Mouse (Mus musculus): ENCODE results near the gene Sat1. TPM values are rescaled to one million over a fixed set of nuclear protein-coding genes. Genes with fewer than 3 reads are reported as not detected.

Sat1 gene
- total and polyA plus RNA-seq, 2 experiments: 21.9 to 113 TPM

- H3K27me3 ChIP-seq (ENCODE audit: control insufficient read depth, insufficient read depth, low read length): no peaks in the 10 kb centered on the region
- no peak overlapping the region for H3K9ac ChIP-seq (ENCODE audit: low read depth, low read length)
- no peak overlapping the region for H3K27ac ChIP-seq (replicated peaks; ENCODE audit: insufficient read depth, low read depth, low read length)
- H3K36me3 ChIP-seq (ENCODE audit: control insufficient read depth, insufficient read depth, low read length): no peaks in the 10 kb centered on the region
- H3K4me3 ChIP-seq (ENCODE audit: insufficient read depth, low read depth, low read length): no peak overlapping the region
- no peak for TF ChIP-seq POLR2A (IDR thresholded peaks at IDR 0.05; ENCODE audit: extremely low read depth, insufficient read depth, low read length)
- no peak for TF ChIP-seq CTCF (IDR thresholded peaks at IDR 0.05; ENCODE audit: low read depth, low read length)
- no peaks in the 10 kb centered on the region for H3K79me2 ChIP-seq (ENCODE audit: control insufficient read depth, insufficient read depth, low read length)
- no peak for DNase-seq (ENCODE audit: extremely low read depth, low read depth, low spot score)
- no peaks in the 10 kb centered on the region for H3K4me1 ChIP-seq (ENCODE audit: control insufficient read depth, insufficient read depth, low read length)
- WGBS: 36% methylated on average over 4 of the region's 4 CpGs
These were observed 40.7 kb downstream of the Sat1 start for GRCm38 (mm10) chrX:155175568-155175967.

GRCm38 (mm10) chrX:155172310-155172709 is 43.9 kb downstream of the Sat1 start:
- peak; percentile 28 for DNase-seq (ENCODE audit: extremely low read depth, low read depth, low spot score)
- Histone ChIP-seq H3K79me2 (ENCODE audit: control insufficient read depth, insufficient read depth, low read length) (no peaks in the 10 kb centered on the region), H3K27me3 (ENCODE audit: control insufficient read depth, insufficient read depth, low read length) (no peaks in the 10 kb centered on the region), H3K4me1 (ENCODE audit: control insufficient read depth, insufficient read depth, low read length) (no peaks in the 10 kb centered on the region), H3K4me3 (ENCODE audit: insufficient read depth, low read depth, low read length) (no peak overlapping the region), H3K9ac (ENCODE audit: low read depth, low read length) (no peak overlapping the region), H3K36me3 (ENCODE audit: control insufficient read depth, insufficient read depth, low read length) (no peaks in the 10 kb centered on the region), H3K27ac (replicated peaks; ENCODE audit: insufficient read depth, low read depth, low read length) (no peak overlapping the region)
- no peak for TF ChIP-seq POLR2A (IDR thresholded peaks at IDR 0.05; ENCODE audit: extremely low read depth, insufficient read depth, low read length)
- no peak for TF ChIP-seq CTCF (IDR thresholded peaks at IDR 0.05; ENCODE audit: low read depth, low read length)

- TF ChIP-seq POLR2A (IDR thresholded peaks at IDR 0.05; ENCODE audit: extremely low read depth, insufficient read depth, low read length) (no peak), CTCF (IDR thresholded peaks at IDR 0.05; ENCODE audit: low read depth, low read length) (no peak)
- no peaks in the 10 kb centered on the region for H3K27me3 ChIP-seq (ENCODE audit: control insufficient read depth, insufficient read depth, low read length)
- no peaks in the 10 kb centered on the region for H3K4me1 ChIP-seq (ENCODE audit: control insufficient read depth, insufficient read depth, low read length)
- no peak for DNase-seq (ENCODE audit: extremely low read depth, low read depth, low spot score)
- H3K4me3 ChIP-seq (ENCODE audit: insufficient read depth, low read depth, low read length): no peak overlapping the region
- H3K36me3 ChIP-seq (ENCODE audit: control insufficient read depth, insufficient read depth, low read length): no peaks in the 10 kb centered on the region
- no peak overlapping the region for H3K27ac ChIP-seq (replicated peaks; ENCODE audit: insufficient read depth, low read depth, low read length)
- no peak overlapping the region for H3K9ac ChIP-seq (ENCODE audit: low read depth, low read length)
- no peaks in the 10 kb centered on the region for H3K79me2 ChIP-seq (ENCODE audit: control insufficient read depth, insufficient read depth, low read length)
- 23% methylated on average over 1 of the region's 1 CpGs for WGBS
These were observed 44.5 kb downstream of the Sat1 start for GRCm38 (mm10) chrX:155171754-155172153.

- TF ChIP-seq CTCF (IDR thresholded peaks at IDR 0.05; ENCODE audit: low read depth, low read length) (no peak), POLR2A (IDR thresholded peaks at IDR 0.05; ENCODE audit: extremely low read depth, insufficient read depth, low read length) (no peak)
- H3K79me2 ChIP-seq (ENCODE audit: control insufficient read depth, insufficient read depth, low read length): no peaks in the 10 kb centered on the region
- H3K4me3 ChIP-seq (ENCODE audit: insufficient read depth, low read depth, low read length): no peak overlapping the region
- peak; percentile 28 for DNase-seq (ENCODE audit: extremely low read depth, low read depth, low spot score)
- H3K27ac ChIP-seq (replicated peaks; ENCODE audit: insufficient read depth, low read depth, low read length): no peak overlapping the region
- no peaks in the 10 kb centered on the region for H3K36me3 ChIP-seq (ENCODE audit: control insufficient read depth, insufficient read depth, low read length)
- WGBS: 77% methylated on average over 8 of the region's 8 CpGs
- no peaks in the 10 kb centered on the region for H3K4me1 ChIP-seq (ENCODE audit: control insufficient read depth, insufficient read depth, low read length)
- H3K27me3 ChIP-seq (ENCODE audit: control insufficient read depth, insufficient read depth, low read length): no peaks in the 10 kb centered on the region
- no peak overlapping the region for H3K9ac ChIP-seq (ENCODE audit: low read depth, low read length)
These were observed 46.4 kb downstream of the Sat1 start for GRCm38 (mm10) chrX:155169886-155170285.

GRCm38 (mm10) chrX:155167667-155168066 is 48.6 kb downstream of the Sat1 start:
- no peaks in the 10 kb centered on the region for H3K36me3 ChIP-seq (ENCODE audit: control insufficient read depth, insufficient read depth, low read length)
- DNase-seq (ENCODE audit: extremely low read depth, low read depth, low spot score): no peak
- TF ChIP-seq CTCF (IDR thresholded peaks at IDR 0.05; ENCODE audit: low read depth, low read length) (no peak), POLR2A (IDR thresholded peaks at IDR 0.05; ENCODE audit: extremely low read depth, insufficient read depth, low read length) (no peak)
- 100% methylated on average over 3 of the region's 3 CpGs for WGBS
- H3K27me3 ChIP-seq (ENCODE audit: control insufficient read depth, insufficient read depth, low read length): no peaks in the 10 kb centered on the region
- H3K79me2 ChIP-seq (ENCODE audit: control insufficient read depth, insufficient read depth, low read length): no peaks in the 10 kb centered on the region
- H3K9ac ChIP-seq (ENCODE audit: low read depth, low read length): no peak overlapping the region
- H3K27ac ChIP-seq (replicated peaks; ENCODE audit: insufficient read depth, low read depth, low read length): no peak overlapping the region
- no peak overlapping the region for H3K4me3 ChIP-seq (ENCODE audit: insufficient read depth, low read depth, low read length)
- H3K4me1 ChIP-seq (ENCODE audit: control insufficient read depth, insufficient read depth, low read length): no peaks in the 10 kb centered on the region

GRCm38 (mm10) chrX:155166313-155166712 is 49.9 kb downstream of the Sat1 start:
- WGBS: 73% methylated on average over 2 of the region's 2 CpGs
- TF ChIP-seq POLR2A (IDR thresholded peaks at IDR 0.05; ENCODE audit: extremely low read depth, insufficient read depth, low read length) (no peak), CTCF (IDR thresholded peaks at IDR 0.05; ENCODE audit: low read depth, low read length) (no peak)
- H3K9ac ChIP-seq (ENCODE audit: low read depth, low read length): no peak overlapping the region

More at GRCm38 (mm10) chrX:155166313-155166712, 49.9 kb downstream of the Sat1 start:
- DNase-seq (ENCODE audit: extremely low read depth, low read depth, low spot score): no peak
- H3K27ac ChIP-seq (replicated peaks; ENCODE audit: insufficient read depth, low read depth, low read length): no peak overlapping the region
- no peaks in the 10 kb centered on the region for H3K4me1 ChIP-seq (ENCODE audit: control insufficient read depth, insufficient read depth, low read length)
- no peak overlapping the region for H3K4me3 ChIP-seq (ENCODE audit: insufficient read depth, low read depth, low read length)
- no peaks in the 10 kb centered on the region for H3K36me3 ChIP-seq (ENCODE audit: control insufficient read depth, insufficient read depth, low read length)
- no peaks in the 10 kb centered on the region for H3K79me2 ChIP-seq (ENCODE audit: control insufficient read depth, insufficient read depth, low read length)
- no peaks in the 10 kb centered on the region for H3K27me3 ChIP-seq (ENCODE audit: control insufficient read depth, insufficient read depth, low read length)

All from liver, adult 2 months (tissue).